Mouse (Mus musculus) c-Kit-positive CD71-positive TER-119-positive erythroid progenitor cells, embryonic 14.5 days (primary cell): ENCODE results near the gene Eepd1.
A peak's percentile ranks its signal among the peaks of the same experiment; 100 is the strongest.
"Not testable (repeated sequence)": the region's sequence is repeated elsewhere in the genome, so short reads cannot be mapped to it uniquely, and the experiment has no call there.

Experiments used
- DNase-seq: peaks from one replicate; pipeline ENCODE4 v3.0.0-alpha.2; 2013; ENCODE audit warnings: low spot score

Eepd1 gene

GRCm38 (mm10) chr9:25481344-25482095 is at the start of gene Eepd1:
TSS of gene Eepd1 (plus strand) at chr9:25481547.
- DNase-seq: peak; percentile 80

- no peak for DNase-seq
Observed at GRCm38 (mm10) chr9:25438836-25439235, 42.5 kb upstream of the Eepd1 start.

- not testable (repeated sequence) for DNase-seq
Observed at GRCm38 (mm10) chr9:25440046-25440445, 41.3 kb upstream of the Eepd1 start.

GRCm38 (mm10) chr9:25442041-25442440 is 39.3 kb upstream of the Eepd1 start:
- DNase-seq: no peak

- no peak for DNase-seq
Observed at GRCm38 (mm10) chr9:25443029-25443428, 38.3 kb upstream of the Eepd1 start.

GRCm38 (mm10) chr9:25443546-25443945 is 37.8 kb upstream of the Eepd1 start:
- no peak for DNase-seq

GRCm38 (mm10) chr9:25450394-25450793 is 31.0 kb upstream of the Eepd1 start:
- DNase-seq: no peak

GRCm38 (mm10) chr9:25455027-25455426 is 26.3 kb upstream of the Eepd1 start:
- no peak for DNase-seq

GRCm38 (mm10) chr9:25460835-25461555 is 20.4 kb upstream of the Eepd1 start:
- no peak for DNase-seq

GRCm38 (mm10) chr9:25464305-25464704 is 17.0 kb upstream of the Eepd1 start:
- no peak for DNase-seq

GRCm38 (mm10) chr9:25479392-25480020 is 1.8 kb upstream of the Eepd1 start:
- no peak for DNase-seq

- no peak for DNase-seq
Observed at GRCm38 (mm10) chr9:25480676-25481075, 671 bp upstream of the Eepd1 start.

- no peak for DNase-seq
Observed at GRCm38 (mm10) chr9:25482322-25482998, 1.1 kb downstream of the Eepd1 start.

- no peak for DNase-seq
Observed at GRCm38 (mm10) chr9:25482999-25483347, 1.6 kb downstream of the Eepd1 start.

- no peak for DNase-seq
Observed at GRCm38 (mm10) chr9:25483931-25484618, 2.7 kb downstream of the Eepd1 start.

- no peak for DNase-seq
Observed at GRCm38 (mm10) chr9:25484619-25484986, 3.3 kb downstream of the Eepd1 start.

GRCm38 (mm10) chr9:25485006-25485405 is 3.7 kb downstream of the Eepd1 start:
- no peak for DNase-seq

GRCm38 (mm10) chr9:25485406-25485805 is 4.1 kb downstream of the Eepd1 start:
- DNase-seq: no peak

- no peak for DNase-seq
Observed at GRCm38 (mm10) chr9:25486246-25486807, 5.0 kb downstream of the Eepd1 start.

- DNase-seq: no peak
Observed at GRCm38 (mm10) chr9:25487446-25488110, 6.2 kb downstream of the Eepd1 start.

- no peak for DNase-seq
Observed at GRCm38 (mm10) chr9:25488581-25488980, 7.2 kb downstream of the Eepd1 start.
